Mouse (Mus musculus): ENCODE data around the gene Psd4. TPM values are rescaled to one million over a fixed set of nuclear protein-coding genes. Genes with fewer than 3 reads are reported as not detected.

The Psd4 gene
- polyA plus RNA-seq, 1 experiment from 2014 or later = 0.52 TPM

GRCm38 (mm10) chr2:24353042-24353441 is 14.3 kb upstream of the Psd4 start:
- Histone ChIP-seq H3K4me2 (ENCODE audit: low read length) (no peak overlapping the region), H3K9me3 (ENCODE audit: control insufficient read depth, low read length) (no peaks in the 10 kb centered on the region), H3K27ac (ENCODE audit: low read length) (no peak overlapping the region), H3K4me3 (replicated peaks; ENCODE audit: low read length) (no peak overlapping the region), H3K9ac (replicated peaks; ENCODE audit: low read depth, low read length) (no peak overlapping the region), H3K36me3 (ENCODE audit: control insufficient read depth, insufficient read depth) (no peaks in the 10 kb centered on the region), H3K27me3 (replicated peaks; ENCODE audit: control insufficient read depth, insufficient read depth, low read length) (no peaks in the 10 kb centered on the region), H3K4me1 (replicated peaks; ENCODE audit: control insufficient read depth, insufficient read depth, low read length) (no peaks in the 10 kb centered on the region)
- ATAC-seq = no peak
- WGBS = 96% methylated on average over 2 of the region's 2 CpGs

DNA sequence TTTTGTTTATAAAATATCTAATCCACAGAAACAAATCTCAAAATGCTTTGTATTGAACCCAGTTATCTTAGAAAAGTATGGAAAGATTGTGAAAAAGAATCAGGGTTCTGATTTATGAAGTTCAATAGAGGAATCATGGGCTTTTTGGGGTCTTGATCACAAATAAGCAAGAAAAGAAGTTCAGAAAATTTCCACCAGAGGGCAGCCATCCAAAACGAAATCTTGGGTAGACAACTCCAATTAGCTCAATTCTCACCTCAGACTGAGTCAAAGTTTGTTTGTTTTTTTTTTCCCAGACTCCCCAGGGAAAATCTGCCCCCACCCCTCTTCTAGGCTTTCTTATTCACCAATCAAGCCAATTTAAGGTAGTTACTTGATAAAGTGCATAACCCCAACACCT is 9.7 kb upstream of the Psd4 start:
- no peak for ATAC-seq
- WGBS = 7% methylated on average over 1 of the region's 1 CpGs
- H3K36me3 ChIP-seq (ENCODE audit: control insufficient read depth, insufficient read depth) = no peaks in the 10 kb centered on the region

DNA sequence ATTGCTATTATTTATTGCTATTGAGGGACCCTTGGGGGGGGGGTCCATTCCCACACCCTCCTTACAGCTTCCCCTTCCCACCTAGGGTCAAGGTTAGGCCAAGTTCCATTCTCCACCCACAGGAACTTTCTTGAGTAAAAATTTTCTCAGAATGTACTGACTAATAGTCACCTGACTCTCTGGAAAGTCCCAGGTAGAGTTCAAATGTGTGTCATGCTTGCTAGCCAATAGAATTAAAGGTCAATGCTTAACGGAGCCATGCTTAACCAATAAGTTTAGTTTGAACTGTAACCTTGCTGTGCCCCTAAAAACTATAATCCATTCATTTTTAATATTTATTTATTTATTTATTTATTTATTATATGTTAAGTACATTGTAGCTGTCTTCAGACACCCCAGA is 8.0 kb upstream of the Psd4 start:
- ATAC-seq = no peak
- Histone ChIP-seq H3K36me3 (ENCODE audit: control insufficient read depth, insufficient read depth) (no peaks in the 10 kb centered on the region), H3K27me3 (replicated peaks; ENCODE audit: control insufficient read depth, insufficient read depth, low read length) (no peaks in the 10 kb centered on the region), H3K9ac (replicated peaks; ENCODE audit: low read depth, low read length) (no peak overlapping the region), H3K9me3 (ENCODE audit: control insufficient read depth, low read length) (no peaks in the 10 kb centered on the region), H3K27ac (ENCODE audit: low read length) (no peak overlapping the region), H3K4me2 (ENCODE audit: low read length) (no peak overlapping the region), H3K4me3 (replicated peaks; ENCODE audit: low read length) (no peak overlapping the region), H3K4me1 (replicated peaks; ENCODE audit: control insufficient read depth, insufficient read depth, low read length) (no peaks in the 10 kb centered on the region)
- WGBS = 94% methylated on average over 1 of the region's 1 CpGs

More for the DNA sequence above, 9.7 kb upstream of the Psd4 start:
- H3K4me2 ChIP-seq (ENCODE audit: low read length) = no peak overlapping the region
- H3K9ac ChIP-seq (replicated peaks; ENCODE audit: low read depth, low read length) = no peak overlapping the region
- H3K27ac ChIP-seq (ENCODE audit: low read length) = no peak overlapping the region
- H3K4me3 ChIP-seq (replicated peaks; ENCODE audit: low read length) = no peak overlapping the region
- no peaks in the 10 kb centered on the region for H3K4me1 ChIP-seq (replicated peaks; ENCODE audit: control insufficient read depth, insufficient read depth, low read length)
- H3K9me3 ChIP-seq (ENCODE audit: control insufficient read depth, low read length) = no peaks in the 10 kb centered on the region
- H3K27me3 ChIP-seq (replicated peaks; ENCODE audit: control insufficient read depth, insufficient read depth, low read length) = no peaks in the 10 kb centered on the region

GRCm38 (mm10) chr2:24363818-24364217 is 3.6 kb upstream of the Psd4 start:
- H3K9me3 ChIP-seq (ENCODE audit: control insufficient read depth, low read length) = no peaks in the 10 kb centered on the region
- H3K27ac ChIP-seq (ENCODE audit: low read length) = no peak overlapping the region
- peaks cover 4% of the 10 kb centered on the region for H3K4me1 ChIP-seq (replicated peaks; ENCODE audit: control insufficient read depth, insufficient read depth, low read length)
- no peaks in the 10 kb centered on the region for H3K36me3 ChIP-seq (ENCODE audit: control insufficient read depth, insufficient read depth)
- ATAC-seq = no peak
- H3K4me2 ChIP-seq (ENCODE audit: low read length) = no peak overlapping the region
- WGBS = 71% methylated on average over 3 of the region's 3 CpGs
- H3K9ac ChIP-seq (replicated peaks; ENCODE audit: low read depth, low read length) = no peak overlapping the region
- no peaks in the 10 kb centered on the region for H3K27me3 ChIP-seq (replicated peaks; ENCODE audit: control insufficient read depth, insufficient read depth, low read length)
- H3K4me3 ChIP-seq (replicated peaks; ENCODE audit: low read length) = no peak overlapping the region

- Histone ChIP-seq H3K36me3 (ENCODE audit: control insufficient read depth, insufficient read depth) (no peaks in the 10 kb centered on the region), H3K4me1 (replicated peaks; ENCODE audit: control insufficient read depth, insufficient read depth, low read length) (peaks cover 4% of the 10 kb centered on the region), H3K27me3 (replicated peaks; ENCODE audit: control insufficient read depth, insufficient read depth, low read length) (no peaks in the 10 kb centered on the region), H3K9me3 (ENCODE audit: control insufficient read depth, low read length) (no peaks in the 10 kb centered on the region), H3K4me2 (ENCODE audit: low read length) (no peak overlapping the region), H3K4me3 (replicated peaks; ENCODE audit: low read length) (no peak overlapping the region), H3K9ac (replicated peaks; ENCODE audit: low read depth, low read length) (no peak overlapping the region), H3K27ac (ENCODE audit: low read length) (no peak overlapping the region)
- ATAC-seq = no peak
- 78% methylated on average over 12 of the region's 12 CpGs for WGBS
Observed at GRCm38 (mm10) chr2:24366214-24366975, 985 bp upstream of the Psd4 start.

GRCm38 (mm10) chr2:24367895-24368261 is 498 bp downstream of the Psd4 start:
- H3K9ac ChIP-seq (replicated peaks; ENCODE audit: low read depth, low read length) = no peak overlapping the region; the same call in 1 of the 2 replicates

GRCm38 (mm10) chr2:24378747-24379450 is 11.5 kb downstream of the Psd4 start:
- H3K36me3 ChIP-seq (ENCODE audit: control insufficient read depth, insufficient read depth) = no peaks in the 10 kb centered on the region
- no peak overlapping the region for H3K9ac ChIP-seq (replicated peaks; ENCODE audit: low read depth, low read length)
- no peak overlapping the region for H3K4me2 ChIP-seq (ENCODE audit: low read length)
- ATAC-seq = no peak
- no peak overlapping the region for H3K4me3 ChIP-seq (replicated peaks; ENCODE audit: low read length)
- H3K4me1 ChIP-seq (replicated peaks; ENCODE audit: control insufficient read depth, insufficient read depth, low read length) = no peaks in the 10 kb centered on the region
- H3K9me3 ChIP-seq (ENCODE audit: control insufficient read depth, low read length) = no peaks in the 10 kb centered on the region
- WGBS = 87% methylated on average over 5 of the region's 5 CpGs
- no peak overlapping the region for H3K27ac ChIP-seq (ENCODE audit: low read length)
- H3K27me3 ChIP-seq (replicated peaks; ENCODE audit: control insufficient read depth, insufficient read depth, low read length) = no peaks in the 10 kb centered on the region

More at GRCm38 (mm10) chr2:24367895-24368261, 498 bp downstream of the Psd4 start:
- H3K4me2 ChIP-seq (ENCODE audit: low read length) = peak overlapping the region; percentile 73
- no peaks in the 10 kb centered on the region for H3K36me3 ChIP-seq (ENCODE audit: control insufficient read depth, insufficient read depth)
- H3K27ac ChIP-seq (ENCODE audit: low read length) = no peak overlapping the region
- no peaks in the 10 kb centered on the region for H3K9me3 ChIP-seq (ENCODE audit: control insufficient read depth, low read length)
- H3K27me3 ChIP-seq (replicated peaks; ENCODE audit: control insufficient read depth, insufficient read depth, low read length) = no peaks in the 10 kb centered on the region
- 69% methylated on average over 4 of the region's 4 CpGs for WGBS
- peaks cover 4% of the 10 kb centered on the region for H3K4me1 ChIP-seq (replicated peaks; ENCODE audit: control insufficient read depth, insufficient read depth, low read length)
- peak overlapping the region; percentile 48 for H3K4me3 ChIP-seq (replicated peaks; ENCODE audit: low read length)
- ATAC-seq = no peak

DNA sequence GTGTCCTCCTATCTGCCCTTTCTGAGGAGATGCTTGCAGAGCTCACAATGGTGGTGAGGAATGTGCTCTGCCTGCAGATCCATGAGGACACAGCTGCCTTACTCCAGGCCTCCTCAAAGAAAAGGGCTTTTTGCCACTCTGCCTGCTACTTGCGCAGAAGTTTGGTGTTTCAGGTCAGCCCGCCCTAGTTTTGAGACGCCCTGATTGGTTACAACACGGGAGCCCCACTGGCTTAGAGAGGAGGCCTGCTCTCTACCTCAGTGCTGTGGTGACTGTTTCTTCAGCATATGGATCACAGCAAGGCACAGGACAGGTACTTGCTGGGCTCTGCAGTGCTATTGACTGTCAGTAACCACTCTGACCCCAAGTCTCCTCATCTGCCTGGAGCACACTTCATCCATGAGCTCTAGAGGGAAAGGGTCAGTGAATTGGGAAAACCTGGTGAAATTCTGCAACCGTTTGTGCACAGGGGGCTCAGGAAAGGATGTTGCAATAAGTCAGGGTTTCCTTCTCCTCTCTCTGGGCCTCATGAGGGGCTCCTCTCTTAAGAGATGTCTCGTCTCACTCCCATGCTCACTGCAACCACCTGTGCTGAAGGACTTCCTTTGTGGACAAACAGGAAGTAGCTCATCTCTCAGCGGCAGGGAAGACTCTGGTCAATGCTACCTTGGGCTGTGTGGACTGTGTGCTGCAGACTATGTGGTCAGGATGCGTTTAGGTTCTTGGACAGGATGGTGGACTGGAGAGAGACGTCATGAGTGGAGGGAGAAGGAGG is 15.3 kb downstream of the Psd4 start:
- WGBS = 79% methylated on average over 9 of the region's 9 CpGs

DNA sequence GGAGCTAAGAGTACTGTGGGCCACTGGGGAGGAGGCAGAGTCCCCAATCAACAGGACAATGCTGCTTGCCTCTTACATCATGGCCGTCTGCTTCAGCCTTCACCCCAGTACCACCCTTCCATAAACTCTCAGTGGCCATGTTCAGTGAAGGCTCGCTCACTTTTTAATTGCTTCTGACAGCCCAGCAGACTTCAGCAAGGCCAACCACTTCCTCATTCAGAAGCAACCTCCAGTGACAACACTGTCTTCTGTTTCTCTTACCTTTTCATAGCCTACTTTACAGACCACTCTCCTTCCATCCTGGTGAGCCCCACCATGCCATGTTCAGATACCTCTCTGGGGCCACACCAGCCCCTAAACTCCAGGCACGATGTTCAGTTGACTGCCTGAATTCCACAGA is 16.3 kb downstream of the Psd4 start:
- WGBS = 85% methylated on average over 3 of the region's 3 CpGs
- H3K4me3 ChIP-seq (replicated peaks; ENCODE audit: low read length) = no peak overlapping the region
- no peak for ATAC-seq
- H3K4me2 ChIP-seq (ENCODE audit: low read length) = no peak overlapping the region
- no peaks in the 10 kb centered on the region for H3K27me3 ChIP-seq (replicated peaks; ENCODE audit: control insufficient read depth, insufficient read depth, low read length)
- H3K9ac ChIP-seq (replicated peaks; ENCODE audit: low read depth, low read length) = no peak overlapping the region
- no peaks in the 10 kb centered on the region for H3K9me3 ChIP-seq (ENCODE audit: control insufficient read depth, low read length)
- H3K36me3 ChIP-seq (ENCODE audit: control insufficient read depth, insufficient read depth) = no peaks in the 10 kb centered on the region
- no peaks in the 10 kb centered on the region for H3K4me1 ChIP-seq (replicated peaks; ENCODE audit: control insufficient read depth, insufficient read depth, low read length)
- H3K27ac ChIP-seq (ENCODE audit: low read length) = no peak overlapping the region

More for the DNA sequence above, 15.3 kb downstream of the Psd4 start:
- Histone ChIP-seq H3K4me1 (replicated peaks; ENCODE audit: control insufficient read depth, insufficient read depth, low read length) (no peaks in the 10 kb centered on the region), H3K9ac (replicated peaks; ENCODE audit: low read depth, low read length) (no peak overlapping the region), H3K4me3 (replicated peaks; ENCODE audit: low read length) (no peak overlapping the region), H3K36me3 (ENCODE audit: control insufficient read depth, insufficient read depth) (no peaks in the 10 kb centered on the region), H3K9me3 (ENCODE audit: control insufficient read depth, low read length) (no peaks in the 10 kb centered on the region), H3K27me3 (replicated peaks; ENCODE audit: control insufficient read depth, insufficient read depth, low read length) (no peaks in the 10 kb centered on the region), H3K27ac (ENCODE audit: low read length) (no peak overlapping the region), H3K4me2 (ENCODE audit: low read length) (no peak overlapping the region)
- ATAC-seq = no peak
